8 mouse cellular contexts compared by ENCODE assay signal in the genomic region with DNA sequence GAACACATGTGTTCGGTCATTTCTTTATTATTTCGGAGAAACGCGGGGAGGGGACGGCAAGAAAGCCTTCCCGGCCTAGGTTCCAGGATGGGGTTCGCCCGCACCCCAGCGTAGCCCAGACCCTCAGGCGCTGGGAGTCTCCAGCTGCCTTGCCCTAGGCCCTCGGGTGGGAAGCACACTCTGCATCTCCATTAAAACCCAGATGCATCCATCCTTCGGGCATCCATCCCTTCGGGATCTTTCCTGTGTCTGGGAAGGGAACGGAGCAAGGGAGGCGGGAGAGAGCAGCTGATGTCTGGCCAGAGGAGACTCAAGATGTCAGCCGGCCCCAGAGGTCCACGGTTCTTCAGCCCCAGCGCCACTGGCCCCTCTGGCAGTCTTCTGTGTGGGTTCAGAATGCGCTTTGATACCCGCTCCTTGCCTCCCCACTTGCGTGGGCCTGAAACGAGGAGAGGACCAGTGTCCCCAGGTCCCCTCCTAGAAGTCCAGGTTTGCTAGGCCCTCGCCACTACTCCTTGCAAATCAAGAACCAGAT. TPM values are rescaled to one million over a fixed set of nuclear protein-coding genes. Genes with fewer than 3 reads are reported as not detected.
DNase-seq lines count a peak whose midpoint lies in the region; ATAC-seq lines count a peak whose summit lies in the region.

No protein-coding gene starts in this region.

- H3K4me3 ChIP-seq in heart, embryonic 11.5 days (ENCODE audit: low read depth, low read length): peak overlapping the region; percentile 45
- peak overlapping the region; percentile 49 for H3K4me3 ChIP-seq in forebrain, embryonic 12.5 days (replicated peaks)
- H3K4me3 ChIP-seq in liver, embryonic 13.5 days (replicated peaks): no peak overlapping the region

- ATAC-seq in heart, embryonic 11.5 days (replicated peaks; ENCODE audit: insufficient number of reproducible peaks, low FRiP score, low TSS enrichment): no peak
- ATAC-seq in forebrain, embryonic 12.5 days (ENCODE audit: low FRiP score): peak; percentile 44
- ATAC-seq in liver, embryonic 13.5 days (ENCODE audit: low read depth): no peak

- no peak for DNase-seq in heart, postnatal 36 days
- peak; percentile 51 for DNase-seq in ZHBTc4 (ENCODE audit: low read depth, low spot score)
- no peak for DNase-seq in liver, embryonic 13.5 days
- no peak for DNase-seq in MN1 (ENCODE audit: low spot score)
- no peak for DNase-seq in ovary, postnatal 14 days (ENCODE audit: low spot score)
- no peak for DNase-seq in gastrocnemius, postnatal 4 days (ENCODE audit: low spot score in 2 of 2)

- H3K9ac ChIP-seq in heart, embryonic 11.5 days (ENCODE audit: low read depth, low read length): peak overlapping the region; percentile 56; the same call in 1 of the 2 replicates
- H3K9ac ChIP-seq in forebrain, embryonic 12.5 days: peak overlapping the region; percentile 68
- no peak overlapping the region for H3K9ac ChIP-seq in liver, embryonic 13.5 days

- H3K27me3 ChIP-seq in heart, embryonic 11.5 days (ENCODE audit: control insufficient read depth, insufficient read depth, low read length): peaks cover 73% of the 10 kb centered on the region
- peaks cover 74% of the 10 kb centered on the region for H3K27me3 ChIP-seq in forebrain, embryonic 12.5 days
- peaks cover 86% of the 10 kb centered on the region for H3K27me3 ChIP-seq in liver, embryonic 13.5 days

- no peaks in the 10 kb centered on the region for H3K36me3 ChIP-seq in heart, embryonic 11.5 days (ENCODE audit: control insufficient read depth, insufficient read depth, low read length)
- no peaks in the 10 kb centered on the region for H3K36me3 ChIP-seq in forebrain, embryonic 12.5 days (replicated peaks)
- no peaks in the 10 kb centered on the region for H3K36me3 ChIP-seq in liver, embryonic 13.5 days

- whole genome bisulfite sequencing in heart, embryonic 11.5 days (ENCODE audit: insufficient replicate concordance): 3% methylated on average over 23 of the region's 23 CpGs
- 4% methylated on average over 23 of the region's 23 CpGs for WGBS in forebrain, embryonic 12.5 days
- 5% methylated on average over 22 of the region's 23 CpGs for WGBS in liver, embryonic 13.5 days (ENCODE audit: insufficient replicate concordance)

- H3K4me2 ChIP-seq in heart, embryonic 11.5 days: peak overlapping the region; percentile 82
- peak overlapping the region; percentile 62 for H3K4me2 ChIP-seq in forebrain, embryonic 12.5 days
- peak overlapping the region; percentile 29; the same call in 1 of the 2 replicates for H3K4me2 ChIP-seq in liver, embryonic 13.5 days

- peaks cover 16% of the 10 kb centered on the region for H3K4me1 ChIP-seq in heart, embryonic 11.5 days (ENCODE audit: control insufficient read depth, insufficient read depth, low read length)
- H3K4me1 ChIP-seq in forebrain, embryonic 12.5 days: peaks cover 19% of the 10 kb centered on the region
- H3K4me1 ChIP-seq in liver, embryonic 13.5 days (replicated peaks): peaks cover 14% of the 10 kb centered on the region; the same call in 1 of the 2 replicates

- H3K9me3 ChIP-seq in heart, embryonic 11.5 days (replicated peaks; ENCODE audit: control insufficient read depth, low read length): no peaks in the 10 kb centered on the region
- no peaks in the 10 kb centered on the region for H3K9me3 ChIP-seq in forebrain, embryonic 12.5 days
- no peaks in the 10 kb centered on the region for H3K9me3 ChIP-seq in liver, embryonic 13.5 days (replicated peaks)

- H3K27ac ChIP-seq in heart, embryonic 11.5 days (ENCODE audit: low read depth, low read length): no peak overlapping the region
- peak overlapping the region; percentile 92 for H3K27ac ChIP-seq in forebrain, embryonic 12.5 days
- H3K27ac ChIP-seq in liver, embryonic 13.5 days: no peak overlapping the region

- intact Hi-C loops in heart, postnatal 36 days (cut with DNase I): no loop called here

RNA-seq across cellular contexts. Expression of a gene that starts 2.3 kb away (rescaled TPM):
- 0.06 and 0.25 TPM in 2 replicates for polyA plus RNA-seq in heart, embryonic 11.5 days (2014; fragmentation: Nextera tagmentation; extraction: Ambion mirVana)
- total RNA-seq in heart, postnatal 36 days (2021): not detected
- polyA plus RNA-seq in forebrain, embryonic 12.5 days (2016; fragmentation: Nextera tagmentation; extraction: Ambion mirVana): 56.4 and 59.5 TPM in 2 replicates
- polyA plus RNA-seq in liver, embryonic 13.5 days (2015; fragmentation: Nextera tagmentation; extraction: Ambion mirVana): 0.03 TPM in 2 replicates
- total RNA-seq in gastrocnemius, postnatal 4 days (2021): not detected

Comparison
In these comparisons a context has a peak if more than half of its experiments do, and no peak if none do; other contexts are left out.
1. H3K4me2 ChIP-seq: peak in every context shown above with its lines; median percentile 82 in heart, embryonic 11.5 days; 62 in forebrain, embryonic 12.5 days; 29 in liver, embryonic 13.5 days.
2. RNA of a gene that starts 2.3 kb away (polyA plus RNA-seq): 56.4 to 59.5 TPM in forebrain, embryonic 12.5 days; 0.06 to 0.25 TPM in heart, embryonic 11.5 days and 0.03 TPM in liver, embryonic 13.5 days; every median in the first group is over 10 times any median in the second.